Mouse (Mus musculus): ENCODE data around the gene Slco4a1.

The Slco4a1 gene

DNA sequence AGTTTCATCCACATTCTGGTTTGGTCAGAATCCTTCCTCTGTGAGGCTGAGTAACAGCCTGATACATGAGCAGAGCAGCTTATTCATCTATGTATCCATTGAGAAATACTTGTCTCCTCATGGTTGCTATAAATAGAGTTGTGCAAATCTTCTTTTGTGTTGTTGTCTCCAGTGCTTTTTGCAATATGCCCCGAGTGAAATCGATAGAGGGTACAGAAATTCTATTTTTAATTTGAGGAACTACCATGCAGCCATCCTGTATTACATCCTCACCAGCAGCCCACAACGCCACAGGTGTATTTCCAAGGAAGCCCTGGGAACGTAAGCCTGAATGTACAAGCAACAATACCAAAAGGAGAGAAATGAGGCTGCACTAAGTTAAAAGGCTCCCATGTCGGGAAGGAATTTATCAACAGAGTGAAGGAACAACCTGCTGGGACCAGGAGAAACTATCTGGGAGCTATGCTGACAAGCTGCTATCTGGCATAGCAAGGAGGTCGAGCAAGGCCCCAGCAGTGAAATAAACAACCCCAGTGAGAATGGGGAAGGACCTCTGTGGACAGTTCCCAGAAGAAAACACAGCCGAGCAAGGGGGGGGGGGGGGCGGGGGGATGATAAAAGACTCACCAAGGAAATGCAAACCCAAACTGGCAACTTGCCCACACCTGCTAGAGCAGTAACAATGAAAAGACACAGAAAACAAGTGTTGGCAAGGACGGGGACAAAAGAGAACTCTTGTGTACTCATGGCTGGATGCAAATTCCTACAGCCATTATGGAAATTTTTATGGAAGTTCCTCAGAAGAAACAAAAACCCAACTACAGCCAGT lies 10.9 kb upstream of the Slco4a1 start:
- in situ Hi-C loops (cut with MboI, MseI): no loop called here

DNA sequence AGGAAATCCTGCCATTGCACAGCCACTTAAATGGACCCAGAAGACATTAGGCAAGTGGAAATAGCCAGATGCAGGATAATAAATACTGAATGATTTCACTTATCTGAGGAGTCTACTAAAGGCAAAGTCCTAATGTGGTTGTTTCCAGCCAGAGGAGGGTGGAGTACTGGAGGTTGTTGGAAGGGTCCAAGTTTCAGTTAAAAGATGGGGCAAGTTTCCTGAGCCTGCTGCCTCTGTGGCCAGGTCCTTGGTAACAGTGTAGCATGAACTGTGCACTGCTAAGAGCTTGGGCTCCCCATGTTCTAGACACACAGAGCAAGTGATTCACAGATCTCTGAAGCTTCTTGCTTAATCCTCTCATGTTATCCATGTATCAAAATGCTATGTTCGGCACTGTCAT lies 10.1 kb upstream of the Slco4a1 start:
- in situ Hi-C loops (cut with MboI, MseI): no loop called here

DNA sequence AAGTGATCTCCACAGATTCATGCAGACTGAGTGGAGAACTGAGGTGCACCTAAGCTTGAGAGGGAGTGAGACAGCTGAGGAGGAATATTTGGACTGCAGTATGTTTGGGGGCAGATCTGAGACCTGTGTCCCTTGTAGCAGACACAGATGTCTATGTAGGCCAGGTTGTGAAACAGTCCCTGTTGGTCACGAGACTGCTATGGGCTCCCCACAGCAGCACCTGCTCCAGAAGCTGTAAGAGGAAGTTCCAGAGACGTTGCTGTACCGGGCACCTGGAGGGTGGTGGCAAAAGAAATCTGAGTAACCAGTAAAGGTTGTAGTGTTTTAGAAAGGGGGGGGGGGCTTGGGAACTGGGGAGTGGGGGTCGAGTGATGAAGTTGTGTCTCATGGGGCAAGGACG lies 7.0 kb upstream of the Slco4a1 start:
- in situ Hi-C loops (cut with MboI, MseI): no loop called here

DNA sequence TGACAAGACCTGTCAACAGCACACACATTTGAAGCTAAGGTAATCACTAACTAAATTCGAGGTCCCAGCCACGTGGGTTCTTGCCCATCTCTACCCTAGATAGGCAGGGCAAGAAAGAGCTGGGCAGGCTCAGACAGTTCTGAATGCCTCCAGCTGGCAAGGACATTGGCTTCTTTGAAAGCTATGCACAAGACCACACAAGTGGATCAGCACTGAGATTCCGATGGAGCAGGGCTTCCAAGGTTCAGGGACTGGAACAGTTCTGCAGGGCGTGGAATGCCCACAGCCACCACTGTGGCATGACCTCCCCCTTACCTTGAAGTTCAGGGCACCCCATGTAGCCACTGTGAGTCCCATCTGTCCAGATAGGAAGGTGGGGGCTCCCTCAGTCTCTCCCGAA lies 5.5 kb upstream of the Slco4a1 start:
- in situ Hi-C loops (cut with MboI, MseI): no loop called here

DNA sequence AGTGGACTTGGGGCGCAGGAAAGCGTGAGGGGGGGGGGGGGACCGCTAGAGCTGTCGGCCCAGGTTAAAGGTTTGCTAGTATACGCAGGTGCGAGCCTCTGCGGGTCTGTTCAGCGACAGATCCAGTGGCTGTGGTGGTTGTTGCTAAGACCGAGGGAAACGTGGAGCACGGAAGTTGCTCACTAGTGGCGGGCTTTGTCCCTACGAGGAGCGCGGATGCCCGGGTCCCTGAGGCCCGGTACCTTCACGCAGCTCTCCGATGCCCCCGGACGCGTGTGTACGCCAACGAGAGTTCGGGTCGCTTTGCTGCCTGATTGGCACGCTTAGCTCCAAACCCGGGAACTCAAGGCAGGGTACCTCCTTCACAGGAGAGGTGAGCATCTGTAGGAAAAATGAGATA lies 660 bp downstream of the Slco4a1 start:
- in situ Hi-C loops (cut with MboI, MseI): loop anchor here (5.0 kb wide), 1 partner anchor 251 kb away; the partner anchor contains the start of gene Dido1

DNA sequence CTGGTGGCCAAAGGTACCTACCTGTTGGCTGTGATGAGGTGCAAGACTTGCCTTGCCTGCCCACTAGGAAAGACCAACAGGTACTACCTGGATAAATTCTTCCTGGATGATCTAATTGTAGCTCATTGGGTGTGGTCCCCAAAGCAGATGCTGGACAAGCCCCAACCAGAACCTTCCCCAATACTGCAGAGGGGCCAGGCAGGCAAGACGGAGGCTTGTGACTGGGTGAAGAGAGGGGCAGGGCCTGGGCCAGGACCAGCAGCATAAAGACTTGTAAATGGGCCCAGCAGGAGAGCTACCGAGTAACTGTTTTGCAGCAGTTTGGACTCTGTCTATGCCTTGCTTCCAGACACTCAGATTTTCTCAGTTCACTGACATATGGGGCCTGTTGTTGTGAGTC lies 1.6 kb downstream of the Slco4a1 start:
- in situ Hi-C loops (cut with MboI, MseI): loop anchor here (5.0 kb wide), 1 partner anchor 250 kb away; the partner anchor contains the start of gene Dido1

DNA sequence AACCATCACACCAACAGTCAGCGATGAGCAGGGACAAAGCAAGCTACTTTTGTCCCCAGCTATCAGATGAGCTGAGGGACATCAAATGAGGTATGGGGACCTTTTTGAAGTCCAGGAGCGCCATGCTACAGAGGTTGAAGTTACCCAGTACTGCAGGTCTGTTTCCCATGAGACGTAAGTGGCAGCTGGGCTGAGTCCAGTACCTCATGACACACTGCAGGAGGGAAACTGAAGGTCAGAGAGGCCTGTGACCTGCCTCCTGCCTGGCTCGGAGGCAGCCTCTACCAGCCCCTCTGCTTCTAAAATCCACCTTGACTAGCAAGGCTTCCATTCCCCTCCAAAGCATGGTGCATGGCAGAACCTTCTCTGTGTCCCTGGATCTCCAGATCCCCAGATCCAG lies 3.4 kb downstream of the Slco4a1 start:
- in situ Hi-C loops (cut with MboI, MseI): loop anchor here (5.0 kb wide), 1 partner anchor 248 kb away; the partner anchor contains the start of gene Dido1

DNA sequence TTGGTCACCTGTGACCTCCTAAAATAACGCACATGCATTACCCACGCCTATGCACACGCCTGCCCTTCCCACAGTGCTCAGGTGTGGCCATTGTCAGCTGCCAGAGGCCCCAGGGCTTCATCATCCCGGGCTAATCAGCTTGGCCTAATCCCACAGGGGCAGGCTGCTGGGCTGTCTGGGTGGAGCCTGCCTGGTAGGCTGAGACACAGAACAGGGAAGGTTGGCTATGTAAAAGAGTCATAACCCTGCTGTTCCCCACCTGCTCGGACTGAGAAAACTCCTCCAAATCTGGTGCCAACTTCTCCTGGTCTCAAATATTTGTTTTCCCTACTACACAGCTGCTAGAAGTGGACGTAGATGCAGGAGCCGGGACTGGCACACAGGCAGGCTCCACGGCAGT lies 4.8 kb downstream of the Slco4a1 start:
- in situ Hi-C loops (cut with MboI, MseI): no loop called here

DNA sequence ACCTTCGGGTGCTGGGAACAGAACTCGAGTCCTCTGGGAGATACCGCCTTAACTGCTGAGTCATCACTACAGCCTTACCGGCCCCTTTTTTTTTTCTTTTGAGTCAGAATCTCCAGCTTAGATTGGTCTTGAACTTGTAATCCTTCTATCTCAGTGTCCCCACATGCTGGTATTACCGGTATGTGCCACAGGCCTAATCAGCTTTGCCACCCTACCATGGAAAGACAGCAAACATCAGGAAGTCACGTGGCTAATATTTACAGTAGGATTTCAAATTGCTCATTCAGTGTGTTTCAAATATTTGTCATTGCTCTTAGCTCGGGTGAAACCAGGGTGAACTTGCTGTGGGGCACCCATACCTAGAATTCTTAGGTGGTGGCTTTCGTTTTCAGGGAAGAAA lies 6.5 kb downstream of the Slco4a1 start:
- in situ Hi-C loops (cut with MboI, MseI): no loop called here

DNA sequence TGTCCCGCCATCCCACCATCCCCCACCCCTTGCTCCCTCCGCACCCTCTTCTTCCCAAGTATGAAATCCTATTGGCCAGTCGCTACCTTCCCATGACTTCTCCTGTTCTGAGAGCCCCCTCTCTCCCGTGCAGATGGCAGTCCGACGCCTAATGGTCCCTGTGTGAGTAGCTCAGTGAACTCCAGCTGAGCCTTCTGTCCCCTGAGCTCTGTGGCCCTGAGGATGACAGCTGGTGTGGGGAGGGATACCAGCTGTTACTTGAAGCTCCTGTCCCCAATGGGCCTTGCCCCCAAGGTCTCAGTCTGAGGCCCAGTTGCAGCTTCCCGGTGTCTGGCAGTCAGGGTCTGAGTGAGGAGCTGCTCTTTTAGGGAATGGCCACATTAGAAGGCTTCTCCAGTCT lies 10.5 kb downstream of the Slco4a1 start:
- in situ Hi-C loops (cut with MboI, MseI): no loop called here

DNA sequence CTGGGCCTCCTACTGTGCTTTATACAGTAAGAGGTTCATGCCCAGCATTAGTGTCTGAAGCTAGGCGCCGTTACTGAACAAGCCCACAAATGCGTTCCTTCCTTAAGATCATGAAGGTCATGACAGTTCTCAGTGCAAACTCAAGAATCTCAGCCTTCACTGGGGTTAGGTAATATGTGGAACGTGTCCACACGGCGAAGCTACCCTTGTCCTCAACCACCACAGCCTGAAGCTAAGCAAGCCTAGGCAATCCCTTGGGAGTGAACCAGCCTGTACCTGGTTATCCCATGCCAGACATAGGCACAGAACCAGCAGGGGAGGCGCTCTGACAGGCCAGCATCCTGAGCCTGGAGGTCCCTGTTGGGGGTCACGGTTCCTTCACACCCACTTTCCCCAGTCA lies 12.8 kb downstream of the Slco4a1 start:
- in situ Hi-C loops (cut with MboI, MseI): no loop called here

DNA sequence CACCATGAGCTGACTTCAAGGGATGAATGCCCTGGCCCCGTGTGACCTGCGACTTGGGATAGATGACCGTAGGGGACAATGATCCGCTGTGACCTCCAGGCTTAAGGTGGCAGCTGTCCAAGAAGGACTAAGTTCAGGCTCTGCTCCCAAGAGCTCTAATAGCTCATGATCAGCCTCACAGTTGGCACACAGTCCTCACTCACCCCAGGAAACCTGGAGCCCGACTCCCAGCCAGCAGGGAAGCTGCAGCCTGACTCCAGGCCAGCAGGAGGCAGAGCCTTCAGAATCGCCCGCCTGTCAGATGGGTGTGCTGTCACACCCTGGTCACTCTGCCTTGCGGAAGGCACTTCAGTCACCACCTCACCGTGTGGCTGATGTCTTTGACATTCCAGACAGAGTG lies 13.7 kb downstream of the Slco4a1 start:
- in situ Hi-C loops (cut with MboI, MseI): no loop called here

DNA sequence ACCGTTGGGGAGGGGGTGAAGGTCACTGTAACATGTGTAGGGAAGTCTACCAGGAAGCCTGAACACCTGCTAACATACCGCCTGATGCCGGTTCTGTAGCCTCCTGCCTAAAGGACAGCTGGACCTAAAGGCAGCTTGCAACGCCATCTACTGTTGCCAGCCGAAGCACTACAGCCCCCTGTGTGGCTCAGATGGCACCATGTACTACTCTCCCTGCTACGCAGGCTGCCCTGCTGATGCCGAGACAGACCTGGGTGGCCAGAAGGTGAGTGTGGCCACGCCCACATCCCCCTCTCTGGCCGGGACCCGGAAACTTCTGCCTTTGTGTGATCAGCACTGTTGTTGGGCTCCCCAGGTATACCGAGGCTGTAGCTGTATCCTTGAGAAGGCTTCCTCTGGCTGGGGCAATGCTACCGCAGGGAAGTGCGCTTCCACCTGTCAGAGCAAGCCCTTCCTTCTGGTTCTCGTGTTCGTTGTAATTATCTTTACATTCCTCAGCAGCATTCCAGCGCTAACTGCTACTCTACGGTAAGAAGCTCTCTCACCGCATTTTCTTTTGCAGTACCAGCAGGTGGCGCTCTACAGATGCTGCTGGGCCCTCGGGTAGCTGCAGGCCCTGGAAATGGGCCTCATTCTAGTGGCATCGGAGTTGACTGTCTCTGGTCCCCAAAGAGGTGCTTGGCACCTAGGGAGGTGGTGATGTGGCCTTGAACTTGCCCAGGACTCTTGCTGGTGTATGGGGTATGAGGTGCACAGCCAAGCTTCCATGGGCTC lies 16.4 kb downstream of the Slco4a1 start:
- in situ Hi-C loops (cut with MboI, MseI): no loop called here

DNA sequence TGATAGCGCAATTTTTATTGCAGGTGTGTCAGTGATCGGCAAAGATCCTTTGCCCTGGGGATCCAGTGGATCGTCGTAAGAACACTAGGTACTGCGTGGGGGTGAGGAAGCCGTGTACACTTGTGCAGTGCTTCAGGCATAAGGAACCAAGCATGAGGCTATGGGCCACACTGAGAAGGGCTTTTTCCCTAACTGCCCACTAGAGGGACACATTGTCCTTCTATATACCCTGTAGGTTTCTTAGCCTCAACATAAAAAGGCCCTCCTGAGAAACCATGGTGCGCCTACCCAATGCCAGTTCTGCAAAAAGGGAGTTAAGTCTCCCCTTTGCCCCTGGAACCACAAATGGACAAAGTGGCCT lies 17.0 kb downstream of the Slco4a1 start:
- in situ Hi-C loops (cut with MboI, MseI): no loop called here

DNA sequence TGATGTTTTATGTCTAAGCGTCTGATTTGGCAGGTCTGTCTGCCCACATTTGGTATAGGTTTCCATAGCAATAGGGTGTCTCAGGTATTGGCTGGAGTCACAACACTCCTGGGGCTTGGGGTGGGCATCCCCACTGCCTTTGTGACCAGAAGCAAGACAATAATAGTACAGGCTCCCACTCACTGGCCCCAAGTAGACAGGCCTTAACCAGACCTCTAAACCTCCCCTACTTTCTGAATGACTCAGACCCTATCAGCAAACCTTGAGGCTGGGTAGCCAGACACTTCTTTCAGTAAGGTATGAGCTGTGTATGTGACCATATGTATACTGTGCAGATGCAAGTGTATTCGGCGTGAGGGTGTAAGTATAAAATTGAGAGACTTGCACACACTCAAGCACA lies 18.8 kb downstream of the Slco4a1 start:
- in situ Hi-C loops (cut with MboI, MseI): no loop called here

DNA sequence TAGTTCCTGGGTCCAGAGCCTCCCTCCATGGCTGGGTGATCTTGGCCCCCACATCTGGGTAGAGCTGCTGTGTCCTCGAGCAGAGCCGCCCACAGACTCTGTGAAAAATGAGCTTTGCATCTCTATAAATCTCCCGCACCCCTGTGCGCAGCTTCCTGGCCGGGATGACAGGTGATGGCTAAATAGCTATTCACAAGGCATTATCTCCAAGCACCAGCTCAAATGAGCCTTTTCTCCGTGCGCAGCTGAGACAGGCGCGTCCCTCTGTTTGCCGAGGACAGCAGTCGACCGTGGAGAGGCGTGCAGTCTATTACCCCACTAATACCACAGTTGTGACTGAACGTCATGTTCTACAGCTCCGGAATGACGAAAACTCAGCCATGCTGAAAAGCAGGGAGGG lies 26.2 kb downstream of the Slco4a1 start:
- in situ Hi-C loops (cut with MboI, MseI): loop anchor here (10.0 kb wide), 1 partner anchor 863 kb away; no protein-coding TSS in a partner anchor

DNA sequence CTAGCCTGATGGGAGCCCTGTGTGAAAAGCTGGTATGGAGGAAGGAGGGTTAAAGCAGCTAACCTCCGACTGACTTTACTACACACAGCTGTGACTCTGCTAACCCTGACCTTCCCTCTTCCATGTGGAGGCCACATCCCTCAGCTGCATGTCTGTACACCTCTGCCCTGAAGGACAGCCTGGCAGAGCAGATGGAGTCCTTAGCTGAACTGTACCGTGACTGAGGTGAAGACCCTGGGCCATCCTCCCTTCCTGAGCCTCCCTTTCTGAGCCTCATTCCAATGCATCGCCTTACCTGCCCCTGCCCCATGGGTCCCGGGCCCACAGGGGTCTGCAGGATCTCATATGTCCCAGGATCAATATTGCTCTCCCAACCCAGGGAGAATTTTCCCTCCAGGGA lies 28.8 kb downstream of the Slco4a1 start:
- in situ Hi-C loops (cut with MboI, MseI): loop anchor here (10.0 kb wide), 1 partner anchor 860 kb away; no protein-coding TSS in a partner anchor

DNA sequence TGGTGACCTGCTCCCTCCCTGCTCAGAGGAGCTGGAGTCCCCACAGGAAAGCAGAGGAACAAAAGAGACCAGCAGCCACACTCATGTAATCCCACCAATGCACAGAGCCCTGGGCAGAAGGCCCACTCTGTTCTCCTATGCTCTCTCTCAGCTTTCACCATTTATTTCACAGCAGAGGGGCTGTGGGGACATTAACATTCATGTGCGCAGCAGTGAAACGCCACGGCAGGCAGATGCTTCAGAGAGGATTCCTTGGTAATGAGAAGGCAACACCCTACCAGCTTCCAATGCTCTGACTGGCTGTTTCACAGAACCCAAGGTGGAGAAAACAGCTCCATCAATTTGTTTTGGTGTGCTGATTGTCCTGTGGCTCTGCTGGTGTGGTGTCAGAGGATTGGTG lies 29.3 kb downstream of the Slco4a1 start:
- in situ Hi-C loops (cut with MboI, MseI): loop anchor here (10.0 kb wide), 1 partner anchor 859 kb away; no protein-coding TSS in a partner anchor

DNA sequence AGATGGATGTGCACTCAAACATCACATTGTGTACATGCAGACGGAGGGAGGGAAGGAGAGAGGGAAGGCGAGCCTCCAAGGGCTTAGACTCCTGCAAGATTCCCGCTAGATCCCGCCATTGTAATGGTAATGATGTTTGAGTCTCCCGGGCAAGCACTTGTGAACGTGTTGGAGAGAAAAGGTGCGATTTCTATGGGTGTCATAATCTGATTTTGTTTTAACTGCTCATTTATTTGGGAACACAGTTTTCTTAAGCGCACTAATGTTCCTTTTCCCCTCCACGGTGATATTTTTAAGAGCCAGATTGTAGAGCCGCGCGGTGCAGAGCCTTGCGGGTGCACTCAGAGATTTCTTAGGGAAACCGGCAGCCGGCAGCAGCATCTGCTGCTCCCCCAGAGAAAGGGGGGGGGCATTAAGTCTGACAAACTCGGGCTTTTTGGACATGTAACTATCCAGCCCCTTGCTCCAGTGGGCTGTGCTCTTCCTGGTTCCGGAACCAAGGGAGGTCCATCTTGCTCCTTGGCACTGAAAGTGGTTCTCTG lies 32.2 kb downstream of the Slco4a1 start:
- in situ Hi-C loops (cut with MboI, MseI): loop anchor here (10.0 kb wide), 1 partner anchor 857 kb away; no protein-coding TSS in a partner anchor

DNA sequence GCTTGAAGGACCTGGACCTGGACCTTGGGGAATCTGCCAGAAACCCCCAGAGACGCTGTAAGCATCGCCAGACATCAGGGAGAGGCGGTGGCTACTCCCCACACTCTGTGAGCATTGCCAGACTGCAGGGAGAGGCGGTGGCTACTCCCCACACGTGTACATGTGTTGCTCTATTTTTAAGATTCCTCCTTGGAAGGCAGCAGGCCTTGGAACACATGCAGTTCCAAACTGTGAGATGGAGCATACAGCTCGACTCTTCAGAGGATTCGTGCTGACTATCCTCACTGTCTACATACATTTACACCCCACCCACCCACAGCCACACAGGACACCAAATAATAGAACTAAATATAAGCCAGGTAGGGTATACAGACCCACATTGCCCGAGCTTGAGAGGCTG lies 39.9 kb downstream of the Slco4a1 start:
- in situ Hi-C loops (cut with MboI, MseI): no loop called here

DNA sequence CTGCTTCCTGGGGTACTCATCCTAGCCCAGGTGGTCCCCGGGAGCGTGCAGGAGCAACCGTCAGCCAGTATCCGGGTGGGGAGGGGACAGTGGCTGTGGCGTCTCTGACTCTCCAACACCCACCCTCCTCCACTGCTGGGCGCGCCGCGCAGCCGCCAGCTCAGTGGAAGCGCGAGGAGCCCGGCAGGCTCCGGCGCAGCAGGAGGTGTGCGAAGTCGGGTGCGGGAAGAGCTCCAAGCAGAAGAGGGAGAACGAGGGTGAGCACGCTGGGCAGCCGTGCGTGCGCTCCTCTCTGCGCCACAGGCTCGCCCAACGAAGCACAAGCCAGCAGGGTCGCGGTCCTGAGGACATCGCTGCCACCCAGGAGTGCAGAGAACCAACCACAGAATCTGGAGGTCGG lies 43.7 kb downstream of the Slco4a1 start, which contains the start of gene Ntsr1:
TSS of gene Ntsr1 (plus strand) at position 236 of the 400 bp plus-strand sequence.
- in situ Hi-C loops (cut with MboI, MseI): no loop called here

DNA sequence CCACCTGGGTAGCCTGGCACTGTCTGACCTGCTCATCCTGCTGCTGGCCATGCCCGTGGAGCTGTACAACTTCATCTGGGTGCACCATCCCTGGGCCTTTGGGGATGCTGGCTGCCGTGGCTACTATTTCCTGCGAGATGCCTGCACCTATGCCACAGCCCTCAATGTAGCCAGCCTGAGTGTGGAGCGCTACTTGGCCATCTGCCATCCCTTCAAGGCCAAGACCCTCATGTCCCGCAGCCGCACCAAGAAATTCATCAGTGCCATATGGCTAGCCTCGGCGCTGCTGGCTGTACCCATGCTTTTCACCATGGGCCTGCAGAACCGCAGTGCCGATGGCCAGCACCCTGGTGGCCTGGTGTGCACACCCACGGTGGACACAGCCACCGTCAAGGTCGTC lies 44.7 kb downstream of the Slco4a1 start:
- in situ Hi-C loops (cut with MboI, MseI): no loop called here
